Mouse (Mus musculus): ENCODE results near the gene Pmis2. TPM values are rescaled to one million over a fixed set of nuclear protein-coding genes. Genes with fewer than 3 reads are reported as not detected.
A peak's percentile ranks its signal among the peaks of the same experiment; 100 is the strongest.

The Pmis2 gene
- polyA plus RNA-seq, 1 experiment from 2014 or later: not detected

- 0 out of 2 replicates have a peak, but pooled peaks cover 3% of the 10 kb centered on the region for H3K9me3 ChIP-seq
- no peaks in the 10 kb centered on the region; the same call in 1 of the 2 replicates for H3K27me3 ChIP-seq (ENCODE audit: insufficient read depth, poor library complexity, severe bottlenecking)
- no peak overlapping the region for H3K27ac ChIP-seq
- WGBS: 72% methylated on average over 5 of the region's 5 CpGs
- H3K4me3 ChIP-seq: no peak overlapping the region
- H3K4me1 ChIP-seq (replicated peaks): no peaks in the 10 kb centered on the region
- no peak for DNase-seq (ENCODE audit: low spot score)
- no peaks in the 10 kb centered on the region for H3K36me3 ChIP-seq
Measured at GRCm38 (mm10) chr7:30678263-30678975, 7.0 kb upstream of the Pmis2 start.

GRCm38 (mm10) chr7:30669229-30669628 lies 2.2 kb downstream of the Pmis2 start:
- Histone ChIP-seq H3K9me3 (no peaks in the 10 kb centered on the region), H3K27ac (no peak overlapping the region), H3K36me3 (no peaks in the 10 kb centered on the region), H3K27me3 (ENCODE audit: insufficient read depth, poor library complexity, severe bottlenecking) (no peaks in the 10 kb centered on the region), H3K4me3 (no peak overlapping the region), H3K4me1 (replicated peaks) (peaks cover 9% of the 10 kb centered on the region)
- DNase-seq (ENCODE audit: low spot score): no peak
- WGBS: 47% methylated on average over 3 of the region's 3 CpGs

- H3K4me3 ChIP-seq: peak overlapping the region; percentile 78
- peak overlapping the region; percentile 85 for H3K27ac ChIP-seq
- H3K27me3 ChIP-seq (ENCODE audit: insufficient read depth, poor library complexity, severe bottlenecking): no peaks in the 10 kb centered on the region
- WGBS: 5% methylated on average over 11 of the region's 11 CpGs
- H3K9me3 ChIP-seq: no peaks in the 10 kb centered on the region
- DNase-seq (ENCODE audit: low spot score): peak; percentile 16
- H3K4me1 ChIP-seq (replicated peaks): peaks cover 13% of the 10 kb centered on the region
- H3K36me3 ChIP-seq: peaks cover 28% of the 10 kb centered on the region
Measured at GRCm38 (mm10) chr7:30665321-30665720, 6.1 kb downstream of the Pmis2 start.

GRCm38 (mm10) chr7:30664529-30665200 lies 6.7 kb downstream of the Pmis2 start, which contains the start of gene Haus5:
Gene Haus5 (minus strand): TSS chr7:30664994.
- under 1% methylated on average over 34 of the region's 34 CpGs for WGBS
- no peaks in the 10 kb centered on the region for H3K27me3 ChIP-seq (ENCODE audit: insufficient read depth, poor library complexity, severe bottlenecking)
- peaks cover 35% of the 10 kb centered on the region for H3K36me3 ChIP-seq
- H3K4me1 ChIP-seq (replicated peaks): peaks cover 13% of the 10 kb centered on the region
- DNase-seq (ENCODE audit: low spot score): peak; percentile 92
- H3K4me3 ChIP-seq: peak within 1 kb of the TSS; percentile 78
- H3K27ac ChIP-seq: peak within 1 kb of the TSS; percentile 85
- H3K9me3 ChIP-seq: no peaks in the 10 kb centered on the region

GRCm38 (mm10) chr7:30649591-30650540 lies 21.5 kb downstream of the Pmis2 start, which contains the start of gene Rbm42:
Gene Rbm42 (minus strand): TSS chr7:30650317.
- no peaks in the 10 kb centered on the region for H3K27me3 ChIP-seq (ENCODE audit: insufficient read depth, poor library complexity, severe bottlenecking)
- peak within 1 kb of the TSS; percentile 89 for H3K27ac ChIP-seq
- peak within 1 kb of the TSS; percentile 76 for H3K4me3 ChIP-seq
- peaks cover 70% of the 10 kb centered on the region for H3K36me3 ChIP-seq
- H3K4me1 ChIP-seq (replicated peaks): peaks cover 10% of the 10 kb centered on the region
- no peaks in the 10 kb centered on the region for H3K9me3 ChIP-seq
- 1% methylated on average over 59 of the region's 59 CpGs for WGBS
- DNase-seq (ENCODE audit: low spot score): peak; percentile 98

GRCm38 (mm10) chr7:30639083-30639482 lies 32.3 kb downstream of the Pmis2 start:
- no peak overlapping the region; the same call in 1 of the 2 replicates for H3K27ac ChIP-seq
- H3K27me3 ChIP-seq (ENCODE audit: insufficient read depth, poor library complexity, severe bottlenecking): peaks cover 47% of the 10 kb centered on the region
- no peaks in the 10 kb centered on the region for H3K9me3 ChIP-seq
- peaks cover 43% of the 10 kb centered on the region for H3K36me3 ChIP-seq
- 33% methylated on average over 4 of the region's 4 CpGs for WGBS
- H3K4me1 ChIP-seq (replicated peaks): peaks cover 21% of the 10 kb centered on the region
- no peak for DNase-seq (ENCODE audit: low spot score)
- H3K4me3 ChIP-seq: no peak overlapping the region

- 29% methylated on average over 11 of the region's 11 CpGs for WGBS
- Histone ChIP-seq H3K27ac (no peak overlapping the region), H3K36me3 (peaks cover 16% of the 10 kb centered on the region), H3K9me3 (no peaks in the 10 kb centered on the region), H3K4me1 (replicated peaks) (peaks cover 26% of the 10 kb centered on the region), H3K4me3 (peak overlapping the region; percentile 4; the same call in 1 of the 2 replicates), H3K27me3 (ENCODE audit: insufficient read depth, poor library complexity, severe bottlenecking) (peaks cover 73% of the 10 kb centered on the region)
- DNase-seq (ENCODE audit: low spot score): no peak
Measured at GRCm38 (mm10) chr7:30636395-30636794, 35.0 kb downstream of the Pmis2 start.

- H3K4me3 ChIP-seq: peak within 1 kb of the TSS; percentile 36
- 2% methylated on average over 5 of the region's 5 CpGs for WGBS
- H3K27me3 ChIP-seq (ENCODE audit: insufficient read depth, poor library complexity, severe bottlenecking): peaks cover 76% of the 10 kb centered on the region
- no peak within 1 kb of the TSS for H3K27ac ChIP-seq
- H3K9me3 ChIP-seq: no peaks in the 10 kb centered on the region
- H3K4me1 ChIP-seq (replicated peaks): peaks cover 26% of the 10 kb centered on the region
- no peak for DNase-seq (ENCODE audit: low spot score)
- peaks cover 10% of the 10 kb centered on the region for H3K36me3 ChIP-seq
Measured at GRCm38 (mm10) chr7:30635752-30636151, 35.7 kb downstream of the Pmis2 start, which contains the start of gene Etv2. Gene Etv2 (minus strand): TSS chr7:30635852.

- Histone ChIP-seq H3K4me3 (peak overlapping the region; percentile 36), H3K27ac (no peak overlapping the region), H3K27me3 (ENCODE audit: insufficient read depth, poor library complexity, severe bottlenecking) (peaks cover 76% of the 10 kb centered on the region), H3K4me1 (replicated peaks) (peaks cover 26% of the 10 kb centered on the region), H3K36me3 (no peaks in the 10 kb centered on the region), H3K9me3 (no peaks in the 10 kb centered on the region)
- DNase-seq (ENCODE audit: low spot score): peak; percentile 77
- WGBS: under 1% methylated on average over 20 of the region's 20 CpGs
Measured at GRCm38 (mm10) chr7:30634621-30635020, 36.8 kb downstream of the Pmis2 start.

- Histone ChIP-seq H3K4me1 (replicated peaks) (peaks cover 22% of the 10 kb centered on the region), H3K4me3 (no peak overlapping the region), H3K9me3 (no peaks in the 10 kb centered on the region), H3K27me3 (ENCODE audit: insufficient read depth, poor library complexity, severe bottlenecking) (peaks cover 73% of the 10 kb centered on the region), H3K36me3 (no peaks in the 10 kb centered on the region), H3K27ac (no peak overlapping the region)
- WGBS: 5% methylated on average over 27 of the region's 27 CpGs
- peak; percentile 10 for DNase-seq (ENCODE audit: low spot score)
Measured at GRCm38 (mm10) chr7:30633762-30634412, 37.5 kb downstream of the Pmis2 start.

GRCm38 (mm10) chr7:30629013-30629412 lies 42.4 kb downstream of the Pmis2 start:
- peaks cover 5% of the 10 kb centered on the region for H3K36me3 ChIP-seq
- peaks cover 19% of the 10 kb centered on the region for H3K4me1 ChIP-seq (replicated peaks)
- H3K27me3 ChIP-seq (ENCODE audit: insufficient read depth, poor library complexity, severe bottlenecking): peaks cover 28% of the 10 kb centered on the region
- no peak overlapping the region for H3K4me3 ChIP-seq
- no peak overlapping the region for H3K27ac ChIP-seq
- DNase-seq (ENCODE audit: low spot score): no peak
- no peaks in the 10 kb centered on the region for H3K9me3 ChIP-seq

GRCm38 (mm10) chr7:30626647-30627046 lies 44.8 kb downstream of the Pmis2 start:
- Histone ChIP-seq H3K27me3 (ENCODE audit: insufficient read depth, poor library complexity, severe bottlenecking) (peaks cover 5% of the 10 kb centered on the region), H3K4me3 (0 out of 2 replicates have a peak overlapping the region, but pooled peaks have one; percentile 75), H3K27ac (no peak overlapping the region), H3K36me3 (peaks cover 29% of the 10 kb centered on the region), H3K9me3 (no peaks in the 10 kb centered on the region), H3K4me1 (replicated peaks) (peaks cover 14% of the 10 kb centered on the region)
- no peak for DNase-seq (ENCODE audit: low spot score)
- WGBS: 83% methylated on average over 5 of the region's 5 CpGs

Measured in hindbrain, embryonic 10.5 days (tissue).